Comparison of ENCODE assay signal across 23 mouse cellular contexts in genomic region chr3:52469397-52469796, GRCm38 (mm10).
"Had no signal": no experiment of that assay in that cellular context is flagged by ENCODE, and none has a peak within 500 bp of the region (broad histone marks: within the 10 kb centered on the region; RNA-seq: fewer than 3 reads in every experiment).

No protein-coding gene starts in this region.

- H3K4me2 ChIP-seq: liver, embryonic 15.5 days; lung, embryonic 15.5 days; midbrain, embryonic 12.5 days; neural tube, embryonic 13.5 days; neural tube, embryonic 15.5 days had no signal

- H3K27ac ChIP-seq: liver, embryonic 15.5 days; lung, embryonic 15.5 days; macrophage; midbrain, embryonic 10.5 days; midbrain, embryonic 12.5 days; neural tube, embryonic 13.5 days; neural tube, embryonic 15.5 days had no signal

- H3K4me3 ChIP-seq: liver, embryonic 15.5 days; lung, embryonic 15.5 days; midbrain, embryonic 10.5 days; midbrain, embryonic 12.5 days; myocyte; neural tube, embryonic 13.5 days; neural tube, embryonic 15.5 days had no signal

- H3K4me1 ChIP-seq: liver, embryonic 15.5 days; lung, embryonic 15.5 days; midbrain, embryonic 10.5 days; midbrain, embryonic 12.5 days had no signal

- ATAC-seq: liver, postnatal 0 days; lung, postnatal 0 days; midbrain, embryonic 16.5 days had no signal

- H3K9ac ChIP-seq: liver, embryonic 15.5 days; liver, postnatal 0 days; lung, embryonic 15.5 days; midbrain, embryonic 12.5 days; neural tube, embryonic 13.5 days; neural tube, embryonic 15.5 days had no signal

- H3K36me3 ChIP-seq: liver, embryonic 15.5 days; lung, embryonic 15.5 days; midbrain, embryonic 10.5 days; midbrain, embryonic 12.5 days; neural tube, embryonic 13.5 days; neural tube, embryonic 15.5 days had no signal

- H3K27me3 ChIP-seq: liver, embryonic 15.5 days; lung, embryonic 15.5 days; midbrain, embryonic 12.5 days; neural tube, embryonic 13.5 days; neural tube, embryonic 15.5 days had no signal

- H3K9me3 ChIP-seq: liver, embryonic 15.5 days had no signal

- DNase-seq: lung, adult 2 months; lung, postnatal 14 days; lung, postnatal 36 days; midbrain, embryonic 14.5 days; retina, postnatal 1 day; right cerebral cortex, adult 18-20 months; right cerebral cortex, postnatal 25 days; right cerebral cortex, postnatal 4 days; spleen, adult 18-20 months; thymus, adult 18-20 months; thymus, postnatal 25 days; thymus, postnatal 4 days had no signal
